Mouse (Mus musculus) kidney, adult 2 months (tissue): ENCODE data around the gene Llph. TPM values are rescaled to one million over a fixed set of nuclear protein-coding genes. Genes with fewer than 3 reads are reported as not detected.

Source experiments
- DNase-seq: peaks from one replicate; pipeline ENCODE4 v3.0.0; 2021
- H3K27ac ChIP-seq: fragments of 200-500 bp; 2 replicates; pipeline ENCODE4 v1.5.1; 2012; ENCODE audit warnings: low read depth, low read length, control low read depth, inconsistent platforms; ENCODE audit not compliant: insufficient read depth
- H3K27me3 ChIP-seq: fragments of 200-500 bp; replicated peaks from 2 replicates; pipeline ENCODE4 v1.6.1; 2012; ENCODE audit warnings: mild to moderate bottlenecking, moderate library complexity, low read length, inconsistent platforms; ENCODE audit not compliant: control insufficient read depth, insufficient read depth
- H3K36me3 ChIP-seq: fragments of 200-500 bp; 2 replicates; pipeline ENCODE4 v1.6.1; 2012; ENCODE audit warnings: mild to moderate bottlenecking, moderate library complexity, low read length, inconsistent platforms; ENCODE audit not compliant: control insufficient read depth, insufficient read depth
- H3K4me1 ChIP-seq: fragments of 200-500 bp; 2 replicates; pipeline ENCODE4 v1.6.1; 2011; ENCODE audit warnings: low read length; ENCODE audit not compliant: control insufficient read depth, insufficient read depth
- H3K4me3 ChIP-seq: fragments of 200-500 bp; 2 replicates; pipeline ENCODE4 v1.5.1; 2011; ENCODE audit warnings: mild to moderate bottlenecking, low read depth, low read length, control low read depth; ENCODE audit not compliant: insufficient read depth
- CTCF ChIP-seq: fragments of 200-500 bp; conservative IDR thresholded peaks from 2 replicates; pipeline ENCODE4 v1.5.1; 2011; ENCODE audit warnings: low read depth, mild to moderate bottlenecking, control low read depth, low read length, moderate library complexity, mixed read lengths; ENCODE audit not compliant: insufficient read depth, insufficient read length
- POLR2A ChIP-seq: fragments of 200-500 bp; IDR thresholded peaks from one replicate; pipeline ENCODE4 v1.6.1; 2011; ENCODE audit warnings: low read depth, low read length, control low read depth
- WGBS: fragments of 180-500 bp; shearing (Covaris S2); methylation state at CpG from one replicate; pipeline ENCODE4 v1.1.7; 2018; 5-methylcytosine and 5-hydroxymethylcytosine counted together
- polyA plus RNA-seq: library from polyadenylated mRNA; depleted of rRNA; stranded (reverse); fragments of >200 nt; gene quantifications from 2 replicates; pipeline ENCODE4 v1.2.3, GENCODE M21; 2012; rRNA removed

The Llph gene
- polyA plus RNA-seq, 1 experiment = 9.5 TPM

DNA sequence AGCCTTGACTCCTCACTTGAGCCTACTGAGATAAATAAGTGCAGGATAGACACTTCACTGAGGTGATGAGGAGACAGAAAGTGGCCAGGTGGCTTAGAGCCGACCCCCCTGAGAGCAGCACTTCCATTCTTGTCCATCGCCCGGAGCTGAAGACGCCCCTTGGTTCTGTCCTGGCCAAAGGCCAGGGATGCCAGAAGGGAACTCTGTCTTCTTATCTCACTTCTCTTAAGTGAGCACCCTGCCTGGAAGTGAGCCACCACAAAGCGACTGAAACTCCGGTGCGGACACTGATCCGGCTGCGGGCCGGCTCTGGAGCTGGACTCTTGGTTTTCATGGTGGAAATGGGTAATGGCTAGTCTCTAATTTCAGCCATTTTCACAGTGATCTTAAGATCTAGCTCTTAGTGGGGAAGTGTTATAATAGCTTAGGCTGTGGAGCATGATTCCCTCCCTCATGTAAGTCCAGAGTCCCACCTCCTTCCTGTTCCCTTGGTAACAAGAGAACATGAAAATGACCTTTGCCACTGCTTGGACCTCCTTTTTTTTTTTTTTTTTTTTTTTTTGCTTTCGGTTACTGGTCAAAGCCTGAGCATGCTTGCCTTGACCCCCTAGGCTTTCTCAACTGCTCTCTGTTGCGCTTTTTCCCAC is 52.7 kb downstream of the Llph start:
- DNase-seq = peak; percentile 5
- no peak for TF ChIP-seq CTCF
- no peak for TF ChIP-seq POLR2A
- Histone ChIP-seq H3K27me3 (no peaks in the 10 kb centered on the region), H3K4me3 (no peak overlapping the region), H3K27ac (no peak overlapping the region), H3K4me1 (no peaks in the 10 kb centered on the region), H3K36me3 (no peaks in the 10 kb centered on the region)
- 50% methylated on average over 12 of the region's 12 CpGs for WGBS

DNA sequence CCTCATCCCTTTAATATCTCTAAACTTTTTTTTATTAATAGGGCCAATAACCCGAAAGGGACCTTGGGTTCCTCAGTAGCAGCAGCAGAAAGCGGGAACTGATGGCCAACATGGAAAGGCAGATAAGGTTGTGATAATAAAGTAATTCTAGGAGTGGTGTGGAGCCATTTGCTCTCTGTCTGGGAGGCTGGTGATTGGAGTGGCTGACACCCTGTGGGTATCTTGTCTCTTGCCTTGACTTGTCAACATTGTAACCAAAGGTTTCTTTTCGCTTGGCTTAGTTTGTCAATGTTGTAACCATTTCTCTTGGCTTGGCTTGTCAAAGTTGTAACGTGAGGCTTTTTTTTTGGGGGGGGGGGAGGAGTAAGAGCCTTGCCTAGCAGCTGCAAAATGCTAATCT is 53.5 kb downstream of the Llph start:
- WGBS = 67% methylated on average over 4 of the region's 4 CpGs
- Histone ChIP-seq H3K4me3 (no peak overlapping the region), H3K27ac (no peak overlapping the region), H3K27me3 (no peaks in the 10 kb centered on the region), H3K4me1 (no peaks in the 10 kb centered on the region), H3K36me3 (no peaks in the 10 kb centered on the region)
- no peak for DNase-seq
- no peak for TF ChIP-seq CTCF
- no peak for TF ChIP-seq POLR2A

DNA sequence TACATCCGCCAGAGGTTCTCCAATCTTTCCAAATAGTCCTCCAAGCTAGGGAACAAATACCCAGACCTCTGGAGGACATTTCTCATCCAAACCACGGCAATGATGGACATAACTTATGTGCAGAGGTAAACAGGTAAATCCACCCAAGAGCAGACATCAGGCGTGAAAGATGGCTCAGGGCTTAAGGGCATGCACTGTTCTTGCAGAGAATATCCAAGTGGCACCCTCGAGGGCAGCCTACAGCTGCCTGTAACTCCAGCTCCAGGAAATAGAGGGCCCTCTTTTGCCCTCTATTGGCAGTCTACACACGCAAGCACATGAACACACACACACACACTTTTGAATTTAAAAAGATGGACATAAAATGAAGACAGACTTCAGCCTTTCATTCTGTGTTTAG is 54.8 kb downstream of the Llph start:
- H3K36me3 ChIP-seq = no peaks in the 10 kb centered on the region
- TF ChIP-seq CTCF = no peak
- no peak for TF ChIP-seq POLR2A
- H3K27me3 ChIP-seq = no peaks in the 10 kb centered on the region
- no peak overlapping the region for H3K27ac ChIP-seq
- no peak for DNase-seq
- WGBS = 89% methylated on average over 5 of the region's 5 CpGs
- H3K4me1 ChIP-seq = no peaks in the 10 kb centered on the region
- H3K4me3 ChIP-seq = no peak overlapping the region

Other genes with a start within 250 kb of the Llph start
- gene Helb, start 114.1 kb upstream of the Llph start, polyA plus RNA-seq = 6.9 and 7.4 TPM in 2 replicates
- 1,062 and 1,273 TPM in 2 replicates for gene Tmbim4, start 25.5 kb upstream of the Llph start, polyA plus RNA-seq
- gene Irak3, start 24.9 kb upstream of the Llph start, polyA plus RNA-seq = 1.5 and 2.1 TPM in 2 replicates
- gene Hmga2, start 249.4 kb downstream of the Llph start, polyA plus RNA-seq = 0.09 and 0.10 TPM in 2 replicates